Mouse (Mus musculus): ENCODE results near the gene Vangl2. TPM values are rescaled to one million over a fixed set of nuclear protein-coding genes. Genes with fewer than 3 reads are reported as not detected.
"Not testable (repeated sequence)": the region's sequence is repeated elsewhere in the genome, so short reads cannot be mapped to it uniquely, and the experiment has no call there.

The Vangl2 gene
- total and polyA plus RNA-seq, 2 experiments, result 0.28 to 0.49 TPM

DNA sequence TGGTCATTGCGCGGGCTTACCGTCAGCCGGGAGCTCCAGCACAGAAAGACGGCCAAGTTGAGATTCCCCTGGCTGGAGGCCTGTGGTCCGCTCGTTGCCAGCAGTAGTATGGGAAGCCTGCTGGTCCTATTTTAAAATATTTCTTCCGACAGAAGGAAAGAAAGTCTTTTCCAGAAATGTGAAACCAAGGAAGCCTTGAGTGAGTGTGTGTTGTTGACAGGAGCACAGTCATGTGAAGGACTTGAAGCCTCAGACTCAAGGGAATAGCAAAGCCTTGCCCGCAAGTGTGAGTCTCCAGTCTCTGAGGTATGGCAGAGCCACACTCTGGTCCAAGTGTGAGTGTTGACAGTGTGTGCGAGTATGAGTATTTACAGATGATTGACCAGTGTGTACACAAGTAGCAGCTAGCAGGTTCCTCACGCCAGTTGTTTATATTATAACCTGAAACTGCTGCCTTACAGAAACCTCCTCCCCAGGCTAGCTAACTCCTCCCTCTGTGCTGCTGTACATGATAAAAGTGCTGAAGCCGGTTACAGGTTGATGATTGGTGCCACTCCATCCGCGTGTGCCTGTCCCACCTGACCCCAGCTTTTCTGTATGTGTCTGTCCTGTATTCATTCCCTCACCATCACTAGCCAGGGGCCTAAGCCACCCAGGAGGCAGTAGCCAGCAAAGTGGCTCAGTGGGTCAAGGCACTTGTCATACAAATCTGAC lies 51.3 kb downstream of the Vangl2 start:
- TF ChIP-seq CTCF (IDR thresholded peaks at IDR 0.05; ENCODE audit: low read depth, low read length), result no peak
- no peak for TF ChIP-seq POLR2A (IDR thresholded peaks at IDR 0.05; ENCODE audit: extremely low read depth, insufficient read depth, low read length)
- Histone ChIP-seq H3K27me3 (ENCODE audit: control insufficient read depth, insufficient read depth, low read length) (no peaks in the 10 kb centered on the region), H3K79me2 (ENCODE audit: control insufficient read depth, insufficient read depth, low read length) (no peaks in the 10 kb centered on the region), H3K4me3 (ENCODE audit: insufficient read depth, low read depth, low read length) (no peak overlapping the region), H3K4me1 (ENCODE audit: control insufficient read depth, insufficient read depth, low read length) (no peaks in the 10 kb centered on the region), H3K9ac (ENCODE audit: low read depth, low read length) (no peak overlapping the region), H3K36me3 (ENCODE audit: control insufficient read depth, insufficient read depth, low read length) (no peaks in the 10 kb centered on the region), H3K27ac (replicated peaks; ENCODE audit: insufficient read depth, low read depth, low read length) (no peak overlapping the region)
- WGBS, result 82% methylated on average over 14 of the region's 14 CpGs
- DNase-seq (ENCODE audit: extremely low read depth, low read depth, low spot score), result no peak

DNA sequence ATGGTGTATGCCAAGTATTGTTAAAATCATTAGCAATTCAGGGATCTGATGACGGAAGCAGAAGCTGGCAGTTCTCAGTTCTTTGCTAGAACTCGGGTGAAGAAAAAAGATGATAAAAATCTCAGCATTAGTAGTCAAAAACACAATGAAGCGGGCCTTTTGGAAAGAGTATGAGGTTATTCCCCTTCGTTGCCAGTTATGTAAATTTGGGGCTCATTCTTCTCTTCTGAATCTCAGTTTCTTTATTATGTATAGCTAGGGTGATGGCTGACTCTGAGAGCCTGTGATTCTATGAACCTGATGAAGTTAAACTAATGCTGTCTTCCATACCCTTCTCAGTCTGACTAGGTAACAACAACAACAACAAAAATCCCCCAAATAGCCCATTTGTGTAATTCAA lies 52.4 kb downstream of the Vangl2 start:
- Histone ChIP-seq H3K27ac (replicated peaks; ENCODE audit: insufficient read depth, low read depth, low read length) (no peak overlapping the region), H3K79me2 (ENCODE audit: control insufficient read depth, insufficient read depth, low read length) (no peaks in the 10 kb centered on the region), H3K4me3 (ENCODE audit: insufficient read depth, low read depth, low read length) (no peak overlapping the region), H3K27me3 (ENCODE audit: control insufficient read depth, insufficient read depth, low read length) (no peaks in the 10 kb centered on the region), H3K4me1 (ENCODE audit: control insufficient read depth, insufficient read depth, low read length) (no peaks in the 10 kb centered on the region), H3K9ac (ENCODE audit: low read depth, low read length) (no peak overlapping the region), H3K36me3 (ENCODE audit: control insufficient read depth, insufficient read depth, low read length) (no peaks in the 10 kb centered on the region)
- 84% methylated on average over 4 of the region's 4 CpGs for WGBS
- TF ChIP-seq POLR2A (IDR thresholded peaks at IDR 0.05; ENCODE audit: extremely low read depth, insufficient read depth, low read length), result no peak
- no peak for TF ChIP-seq CTCF (IDR thresholded peaks at IDR 0.05; ENCODE audit: low read depth, low read length)
- DNase-seq (ENCODE audit: extremely low read depth, low read depth, low spot score), result no peak

DNA sequence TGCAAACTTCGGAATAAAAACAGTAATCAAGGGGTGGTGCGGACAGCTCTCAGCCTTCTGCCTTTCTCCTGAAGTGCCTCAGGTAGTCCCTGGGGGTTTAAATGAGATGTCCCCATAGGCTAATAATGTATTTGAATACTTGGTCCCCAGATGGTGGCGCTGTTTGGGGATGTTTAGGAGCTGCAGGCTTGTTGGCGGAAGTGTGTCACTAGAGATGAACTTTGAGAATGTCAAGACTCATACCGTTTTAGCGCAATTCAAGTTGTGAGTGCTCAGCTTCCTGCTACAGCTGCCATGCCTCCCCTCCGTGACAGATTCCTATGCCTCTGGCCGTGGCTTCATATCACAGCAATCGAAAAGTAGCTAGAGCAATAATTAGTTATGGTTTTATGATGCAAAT lies 52.9 kb downstream of the Vangl2 start:
- no peak overlapping the region for H3K4me3 ChIP-seq (ENCODE audit: insufficient read depth, low read depth, low read length)
- 89% methylated on average over 9 of the region's 9 CpGs for WGBS
- H3K79me2 ChIP-seq (ENCODE audit: control insufficient read depth, insufficient read depth, low read length), result no peaks in the 10 kb centered on the region
- no peaks in the 10 kb centered on the region for H3K4me1 ChIP-seq (ENCODE audit: control insufficient read depth, insufficient read depth, low read length)
- TF ChIP-seq CTCF (IDR thresholded peaks at IDR 0.05; ENCODE audit: low read depth, low read length) (no peak), POLR2A (IDR thresholded peaks at IDR 0.05; ENCODE audit: extremely low read depth, insufficient read depth, low read length) (no peak)
- no peak overlapping the region for H3K9ac ChIP-seq (ENCODE audit: low read depth, low read length)
- H3K27me3 ChIP-seq (ENCODE audit: control insufficient read depth, insufficient read depth, low read length), result no peaks in the 10 kb centered on the region
- no peaks in the 10 kb centered on the region for H3K36me3 ChIP-seq (ENCODE audit: control insufficient read depth, insufficient read depth, low read length)
- no peak for DNase-seq (ENCODE audit: extremely low read depth, low read depth, low spot score)
- no peak overlapping the region for H3K27ac ChIP-seq (replicated peaks; ENCODE audit: insufficient read depth, low read depth, low read length)

DNA sequence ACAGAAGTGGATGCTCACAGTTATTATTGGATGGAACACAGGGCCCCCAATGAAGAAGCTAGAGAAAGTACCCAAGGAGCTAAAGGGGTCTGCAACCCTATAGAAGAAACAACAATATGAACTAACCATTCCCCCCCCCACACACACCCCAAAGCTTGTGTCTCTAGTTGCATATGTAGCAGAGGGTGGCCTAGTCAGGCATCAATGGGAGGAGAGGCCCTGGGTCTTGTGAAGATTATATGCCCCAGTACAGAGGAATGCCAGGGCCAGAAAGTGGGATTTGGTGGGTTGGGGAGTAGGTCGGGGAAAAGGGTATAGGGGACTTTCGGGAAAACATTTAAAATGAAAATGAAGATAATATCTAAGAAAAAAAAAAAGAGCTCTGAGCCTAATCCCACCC lies 53.9 kb downstream of the Vangl2 start:
- 95% methylated on average over 2 of the region's 2 CpGs for WGBS
- not testable (repeated sequence) for H3K4me3 ChIP-seq (ENCODE audit: insufficient read depth, low read depth, low read length); H3K79me2 ChIP-seq (ENCODE audit: control insufficient read depth, insufficient read depth, low read length); H3K36me3 ChIP-seq (ENCODE audit: control insufficient read depth, insufficient read depth, low read length); DNase-seq (ENCODE audit: extremely low read depth, low read depth, low spot score); H3K27ac ChIP-seq (replicated peaks; ENCODE audit: insufficient read depth, low read depth, low read length); H3K27me3 ChIP-seq (ENCODE audit: control insufficient read depth, insufficient read depth, low read length); H3K9ac ChIP-seq (ENCODE audit: low read depth, low read length); H3K4me1 ChIP-seq (ENCODE audit: control insufficient read depth, insufficient read depth, low read length)

DNA sequence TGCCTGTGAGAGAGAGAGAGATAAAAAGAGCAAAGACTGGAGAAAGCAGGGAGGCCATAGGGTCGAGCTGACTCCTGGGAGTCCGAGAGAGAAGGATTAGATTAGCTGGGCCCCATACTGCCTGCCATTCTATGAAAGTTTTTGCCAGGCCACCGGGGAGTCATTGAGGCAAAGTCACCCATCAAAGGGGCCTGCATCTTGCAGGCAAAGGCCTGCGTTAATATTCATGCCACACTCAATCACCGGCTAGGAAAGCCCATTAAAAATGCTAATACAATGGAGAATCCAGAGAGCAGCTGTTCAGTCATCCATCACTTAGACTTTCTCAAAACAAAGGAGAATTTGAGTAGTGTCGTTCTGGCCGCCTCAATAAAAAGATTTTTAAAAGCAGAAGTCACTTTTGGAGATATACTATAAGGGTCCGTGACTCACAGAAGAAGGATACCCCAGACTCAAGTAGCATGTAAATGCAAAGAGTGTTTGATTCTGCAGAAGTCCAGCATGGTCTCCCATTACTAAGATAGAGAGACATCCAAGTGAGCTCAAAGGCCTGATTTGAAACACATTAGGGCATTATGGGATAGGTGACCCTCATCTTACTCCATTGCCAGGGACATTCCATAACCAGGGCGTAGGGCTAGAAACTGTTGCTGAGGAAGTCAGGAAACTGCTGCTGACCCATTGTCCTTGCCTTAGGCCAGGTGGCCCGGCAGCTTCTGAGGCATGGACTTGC lies 57.2 kb downstream of the Vangl2 start:
- H3K79me2 ChIP-seq (ENCODE audit: control insufficient read depth, insufficient read depth, low read length), result no peaks in the 10 kb centered on the region

DNA sequence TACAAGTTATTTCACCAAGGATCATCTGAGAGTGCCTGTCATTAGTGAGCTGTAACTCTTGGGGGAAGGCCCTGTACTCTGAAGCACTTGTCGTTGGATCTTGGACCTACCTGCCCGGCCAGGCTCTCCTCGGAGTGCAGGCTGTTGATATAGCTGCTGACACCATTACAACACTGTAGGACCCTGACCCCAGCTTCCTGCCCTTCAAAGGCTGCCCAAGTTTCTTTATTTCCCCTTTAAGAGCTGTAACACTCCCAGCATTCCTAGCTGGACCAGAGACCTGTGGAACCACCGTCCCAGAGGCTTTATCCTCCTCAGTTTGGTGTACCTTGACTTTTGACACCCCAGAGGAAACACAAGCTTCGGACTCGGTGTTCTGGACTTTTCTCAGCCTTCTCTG lies 59.0 kb downstream of the Vangl2 start:
- no peak for TF ChIP-seq POLR2A (IDR thresholded peaks at IDR 0.05; ENCODE audit: extremely low read depth, insufficient read depth, low read length)
- Histone ChIP-seq H3K36me3 (ENCODE audit: control insufficient read depth, insufficient read depth, low read length) (no peaks in the 10 kb centered on the region), H3K79me2 (ENCODE audit: control insufficient read depth, insufficient read depth, low read length) (no peaks in the 10 kb centered on the region), H3K27me3 (ENCODE audit: control insufficient read depth, insufficient read depth, low read length) (no peaks in the 10 kb centered on the region), H3K4me3 (ENCODE audit: insufficient read depth, low read depth, low read length) (no peak overlapping the region), H3K9ac (ENCODE audit: low read depth, low read length) (no peak overlapping the region), H3K4me1 (ENCODE audit: control insufficient read depth, insufficient read depth, low read length) (no peaks in the 10 kb centered on the region), H3K27ac (replicated peaks; ENCODE audit: insufficient read depth, low read depth, low read length) (no peak overlapping the region)
- 78% methylated on average over 6 of the region's 6 CpGs for WGBS
- DNase-seq (ENCODE audit: extremely low read depth, low read depth, low spot score), result no peak

More for the DNA sequence above, 57.2 kb downstream of the Vangl2 start:
- Histone ChIP-seq H3K4me1 (ENCODE audit: control insufficient read depth, insufficient read depth, low read length) (no peaks in the 10 kb centered on the region), H3K27ac (replicated peaks; ENCODE audit: insufficient read depth, low read depth, low read length) (no peak overlapping the region), H3K36me3 (ENCODE audit: control insufficient read depth, insufficient read depth, low read length) (no peaks in the 10 kb centered on the region), H3K27me3 (ENCODE audit: control insufficient read depth, insufficient read depth, low read length) (no peaks in the 10 kb centered on the region), H3K9ac (ENCODE audit: low read depth, low read length) (no peak overlapping the region), H3K4me3 (ENCODE audit: insufficient read depth, low read depth, low read length) (no peak overlapping the region)
- TF ChIP-seq POLR2A (IDR thresholded peaks at IDR 0.05; ENCODE audit: extremely low read depth, insufficient read depth, low read length) (no peak), CTCF (IDR thresholded peaks at IDR 0.05; ENCODE audit: low read depth, low read length) (no peak)
- no peak for DNase-seq (ENCODE audit: extremely low read depth, low read depth, low spot score)
- 81% methylated on average over 10 of the region's 10 CpGs for whole genome bisulfite sequencing

Data from liver, adult 2 months (tissue).